Mouse (Mus musculus) lung, postnatal 0 days (tissue): ENCODE data around the gene Msantd2. TPM values are rescaled to one million over a fixed set of nuclear protein-coding genes. Genes with fewer than 3 reads are reported as not detected.

ENCODE experiments used
- ATAC-seq: fragments of 200-750 bp; cut with Nextera tagmentation; 2 replicates; pipeline ENCODE4 v1.8.0; 2017; ENCODE audit warnings: moderate library complexity
- DNase-seq: peaks from one replicate; pipeline ENCODE4 v3.0.0-alpha.2; 2016; ENCODE audit warnings: low spot score
- H3K27ac ChIP-seq: fragments of 300-500 bp; sonication (generic); 2 replicates; pipeline ENCODE4 v1.5.1; 2014; ENCODE audit warnings: antibody characterized with exemption, mild to moderate bottlenecking, low read length, mixed read lengths
- H3K27me3 ChIP-seq: fragments of 300-500 bp; sonication (generic); replicated peaks from 2 replicates; pipeline ENCODE4 v1.6.1; 2014; ENCODE audit warnings: low read length, mixed read lengths; ENCODE audit not compliant: insufficient read depth
- H3K36me3 ChIP-seq: fragments of 300-500 bp; sonication (generic); 2 replicates; pipeline ENCODE4 v1.6.1; 2014; ENCODE audit warnings: low read length, mixed read lengths; ENCODE audit not compliant: insufficient read depth
- H3K4me1 ChIP-seq: fragments of 300-500 bp; sonication (generic); 2 replicates; pipeline ENCODE4 v1.6.1; 2014; ENCODE audit warnings: antibody characterized with exemption, low read depth, low read length, mixed read lengths; ENCODE audit not compliant: insufficient read depth
- H3K4me2 ChIP-seq: fragments of 300-500 bp; sonication (generic); replicated peaks from 2 replicates; pipeline ENCODE4 v1.6.1; 2014; ENCODE audit warnings: low read depth, mild to moderate bottlenecking, low read length, moderate library complexity, mixed read lengths
- H3K4me3 ChIP-seq: fragments of 300-500 bp; sonication (generic); 2 replicates; pipeline ENCODE4 v1.5.1; 2014; ENCODE audit warnings: low read depth, low read length
- H3K9ac ChIP-seq: fragments of 300-500 bp; sonication (generic); replicated peaks from 2 replicates; pipeline ENCODE4 v1.6.1; 2014; ENCODE audit warnings: low read depth, mild to moderate bottlenecking
- H3K9me3 ChIP-seq: fragments of 300-500 bp; sonication (generic); 2 replicates; pipeline ENCODE4 v1.6.1; 2016; ENCODE audit warnings: low read length, mixed read lengths
- CTCF ChIP-seq: IDR thresholded peaks from 2 replicates; pipeline ENCODE4 v1.5.1; 2016; ENCODE audit warnings: antibody characterized with exemption, mild to moderate bottlenecking
- EP300 ChIP-seq: IDR thresholded peaks from 2 replicates; pipeline ENCODE4 v1.6.1; 2016; ENCODE audit warnings: antibody characterized with exemption, mild to moderate bottlenecking, control low read depth
- WGBS: fragments of 180-500 bp; shearing (Covaris S2); extraction: QIAGEN DNeasy Blood & Tissue Kit; methylation state at CpG from one replicate; pipeline ENCODE4 v1.1.7; 2014; 5-methylcytosine and 5-hydroxymethylcytosine counted together
- polyA plus RNA-seq: library from polyadenylated mRNA; unstranded; fragments of >200 nt; fragmentation: Nextera tagmentation; extraction: Ambion mirVana; gene quantifications from 2 replicates; pipeline ENCODE4 v1.2.1, GENCODE M21; 2015

Msantd2 gene
- polyA plus RNA-seq, 1 experiment from 2014 or later = 12.2 TPM

DNA sequence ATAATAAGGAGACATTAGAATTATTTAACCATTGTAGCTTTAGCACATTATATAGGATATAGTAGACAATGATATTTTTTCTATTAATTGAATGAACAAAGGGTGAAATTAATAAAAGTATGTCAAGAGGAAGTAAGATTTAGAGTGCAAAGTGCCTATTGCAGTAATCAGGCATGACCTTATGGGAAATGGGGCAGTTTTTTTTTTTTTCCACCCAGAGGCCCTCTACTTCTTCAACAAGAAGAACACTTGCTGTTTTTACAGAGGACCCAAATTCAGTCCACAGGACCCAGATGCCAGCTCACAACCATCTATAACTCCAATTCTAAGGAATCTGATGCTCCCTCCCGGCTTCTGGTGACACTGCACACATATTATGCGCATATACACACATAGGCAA, 71.5 kb downstream of the Msantd2 start:
- Histone ChIP-seq H3K4me1 (no peaks in the 10 kb centered on the region), H3K9ac (no peak overlapping the region), H3K9me3 (no peaks in the 10 kb centered on the region), H3K4me2 (no peak overlapping the region), H3K4me3 (no peak overlapping the region), H3K27ac (no peak overlapping the region), H3K27me3 (no peaks in the 10 kb centered on the region), H3K36me3 (no peaks in the 10 kb centered on the region)
- WGBS = 93% methylated on average over 2 of the region's 2 CpGs
- TF ChIP-seq CTCF (no peak), EP300 (no peak)
- ATAC-seq (no peak), DNase-seq (no peak)

DNA sequence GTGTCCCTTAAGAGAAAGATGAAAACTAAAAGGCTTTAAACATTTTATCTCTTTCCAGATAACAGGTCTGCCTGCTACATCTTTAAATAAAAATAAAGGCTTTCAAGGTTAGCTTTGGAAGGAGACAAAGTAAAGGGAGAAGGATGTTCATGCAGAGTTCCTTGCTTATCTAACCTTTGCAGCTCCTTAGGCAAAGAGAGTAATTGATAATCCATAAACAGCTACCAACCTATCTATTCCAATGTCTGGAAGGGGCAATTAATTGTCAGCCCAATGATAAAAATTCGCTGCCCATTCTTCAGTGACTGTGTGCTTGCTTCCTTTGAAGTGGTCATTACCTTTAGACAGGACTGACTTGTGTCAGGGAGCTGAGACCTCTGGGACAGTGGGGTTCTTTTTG, 74.7 kb downstream of the Msantd2 start:
- WGBS = 44% methylated on average over 1 of the region's 1 CpGs
- no peak overlapping the region for H3K4me3 ChIP-seq
- ATAC-seq (no peak), DNase-seq (no peak)
- TF ChIP-seq EP300 (no peak), CTCF (no peak)
- H3K9me3 ChIP-seq = no peaks in the 10 kb centered on the region
- peaks cover 4% of the 10 kb centered on the region; the same call in 1 of the 2 replicates for H3K4me1 ChIP-seq
- H3K4me2 ChIP-seq = no peak overlapping the region
- H3K27ac ChIP-seq = no peak overlapping the region
- no peak overlapping the region for H3K9ac ChIP-seq
- no peaks in the 10 kb centered on the region for H3K27me3 ChIP-seq
- no peaks in the 10 kb centered on the region for H3K36me3 ChIP-seq

- Histone ChIP-seq H3K9me3 (no peaks in the 10 kb centered on the region), H3K36me3 (no peaks in the 10 kb centered on the region), H3K9ac (no peak overlapping the region), H3K4me2 (no peak overlapping the region), H3K27ac (no peak overlapping the region), H3K27me3 (no peaks in the 10 kb centered on the region), H3K4me3 (no peak overlapping the region), H3K4me1 (peaks cover 7% of the 10 kb centered on the region; the same call in 1 of the 2 replicates)
- whole genome bisulfite sequencing = 95% methylated on average over 2 of the region's 2 CpGs
- ATAC-seq (no peak), DNase-seq (no peak)
- TF ChIP-seq CTCF = no peak
Measured at GRCm38 (mm10) chr9:37567019-37567418, 77.9 kb downstream of the Msantd2 start.

DNA sequence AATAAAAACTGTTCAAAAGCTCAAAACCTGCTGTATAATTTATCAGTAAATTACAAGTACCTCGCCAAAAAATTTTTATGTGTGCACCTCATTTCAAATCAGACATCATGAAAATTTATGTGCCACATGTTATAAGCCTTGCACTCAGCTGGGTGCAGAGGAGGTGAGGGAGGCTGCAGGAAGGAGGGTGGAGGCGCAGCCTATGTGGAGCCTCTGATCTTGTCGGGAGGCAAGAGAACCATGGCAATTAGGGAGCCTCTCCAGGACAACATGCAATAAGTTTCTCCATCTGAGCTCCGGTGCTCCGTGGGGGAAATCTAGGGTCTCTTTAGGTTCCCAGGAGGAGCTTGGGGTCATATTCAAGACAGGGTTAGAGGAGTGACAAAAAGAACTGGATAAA, 78.3 kb downstream of the Msantd2 start:
- no peak for DNase-seq
- ATAC-seq = no peak
- no peak overlapping the region for H3K9ac ChIP-seq
- no peaks in the 10 kb centered on the region for H3K27me3 ChIP-seq
- no peak overlapping the region for H3K27ac ChIP-seq
- peak overlapping the region; percentile 33; the same call in 1 of the 2 replicates for H3K4me2 ChIP-seq
- no peaks in the 10 kb centered on the region for H3K9me3 ChIP-seq
- 47% methylated on average over 5 of the region's 5 CpGs for WGBS
- peaks cover 7% of the 10 kb centered on the region; the same call in 1 of the 2 replicates for H3K4me1 ChIP-seq
- TF ChIP-seq EP300 (no peak), CTCF (no peak)
- no peaks in the 10 kb centered on the region for H3K36me3 ChIP-seq
- H3K4me3 ChIP-seq = no peak overlapping the region

- Histone ChIP-seq H3K4me2 (peak overlapping the region; percentile 33), H3K9me3 (no peaks in the 10 kb centered on the region), H3K4me3 (no peak overlapping the region), H3K9ac (no peak overlapping the region), H3K27ac (peak overlapping the region; percentile 12; the same call in 1 of the 2 replicates), H3K36me3 (no peaks in the 10 kb centered on the region), H3K4me1 (peaks cover 7% of the 10 kb centered on the region; the same call in 1 of the 2 replicates), H3K27me3 (no peaks in the 10 kb centered on the region)
- ATAC-seq (peak; percentile 57), DNase-seq (no peak)
- WGBS = 28% methylated on average over 15 of the region's 15 CpGs
- TF ChIP-seq EP300 (no peak), CTCF (no peak)
Measured at GRCm38 (mm10) chr9:37567892-37568604, 78.9 kb downstream of the Msantd2 start.

GRCm38 (mm10) chr9:37568605-37569214, 79.6 kb downstream of the Msantd2 start:
- DNase-seq (no peak), ATAC-seq (0 out of 2 replicates have a peak, but pooled peaks have one; percentile 38)
- Histone ChIP-seq H3K36me3 (no peaks in the 10 kb centered on the region), H3K4me2 (peak overlapping the region; percentile 33; the same call in 1 of the 2 replicates), H3K4me1 (peaks cover 7% of the 10 kb centered on the region; the same call in 1 of the 2 replicates), H3K4me3 (no peak overlapping the region), H3K27me3 (no peaks in the 10 kb centered on the region), H3K27ac (peak overlapping the region; percentile 12; the same call in 1 of the 2 replicates), H3K9ac (no peak overlapping the region), H3K9me3 (no peaks in the 10 kb centered on the region)
- no peak for TF ChIP-seq CTCF
- TF ChIP-seq EP300 = no peak
- WGBS = 29% methylated on average over 4 of the region's 4 CpGs
